12 mouse cellular contexts compared by ENCODE assay signal in genomic region chr5:67397186-67397585, GRCm38 (mm10).
"Had no signal": no experiment of that assay in that cellular context is flagged by ENCODE, and none has a peak within 500 bp of the region (broad histone marks: within the 10 kb centered on the region; RNA-seq: fewer than 3 reads in every experiment).

No protein-coding gene starts in this region.

- H3K9ac ChIP-seq: limb, embryonic 12.5 days; liver, embryonic 14.5 days; midbrain, embryonic 12.5 days; neural tube, embryonic 13.5 days had no signal

- H3K4me2 ChIP-seq: limb, embryonic 12.5 days; midbrain, embryonic 12.5 days; neural tube, embryonic 13.5 days had no signal

- H3K27ac ChIP-seq: left cerebral cortex, adult 2 months; limb, embryonic 12.5 days; liver, embryonic 14.5 days; midbrain, embryonic 12.5 days; neural tube, embryonic 13.5 days had no signal

- DNase-seq: kidney, adult 8-10 months; kidney, postnatal 25 days; lung, adult 18-20 months; right cerebral cortex, postnatal 25 days; thymus, adult 18-20 months; thymus, postnatal 25 days had no signal

- H3K27me3 ChIP-seq: limb, embryonic 12.5 days; midbrain, embryonic 12.5 days; neural tube, embryonic 13.5 days had no signal

- H3K4me3 ChIP-seq: left cerebral cortex, adult 2 months; limb, embryonic 12.5 days; midbrain, embryonic 12.5 days; neural tube, embryonic 13.5 days had no signal

- H3K9me3 ChIP-seq: limb, embryonic 12.5 days; midbrain, embryonic 12.5 days; neural tube, embryonic 13.5 days had no signal

- ATAC-seq: midbrain, embryonic 16.5 days had no signal
